15 mouse cellular contexts compared by ENCODE assay signal in genomic region chr7:114886933-114887332, GRCm38 (mm10).
DNase-seq lines count a peak whose midpoint lies in the region; ATAC-seq lines count a peak whose summit lies in the region.
"Had no signal": no experiment of that assay in that cellular context is flagged by ENCODE, and none has a peak within 500 bp of the region (broad histone marks: within the 10 kb centered on the region; RNA-seq: fewer than 3 reads in every experiment).

No protein-coding gene starts in this region.

- DNase-seq in forebrain, embryonic 11.5 days (ENCODE audit: low spot score), result no peak
- DNase-seq in kidney, adult 9 months, result peak; percentile 24
- peak; percentile 17 for DNase-seq in right cerebral cortex, adult 18-20 months
- no peak for DNase-seq in right cerebral cortex, postnatal 14 days
- DNase-seq in kidney, postnatal 36 days, result peak; percentile 31 to 39
- DNase-seq in heart, adult 11 months, result no peak
- DNase-seq: adrenal gland, postnatal 10 days; B cell, adult 2 months; heart, postnatal 14 days; layer of hippocampus, postnatal 36 days; liver, postnatal 0 days; lung, postnatal 36 days had no signal

- H3K9ac ChIP-seq in forebrain, embryonic 13.5 days, result no peak overlapping the region
- H3K9ac ChIP-seq in forebrain, embryonic 11.5 days (ENCODE audit: low read length), result no peak overlapping the region
- no peak overlapping the region for H3K9ac ChIP-seq in kidney, embryonic 15.5 days
- H3K9ac ChIP-seq: liver, postnatal 0 days had no signal

- H3K9me3 ChIP-seq in forebrain, embryonic 13.5 days (replicated peaks), result no peaks in the 10 kb centered on the region
- H3K9me3 ChIP-seq in forebrain, embryonic 11.5 days (ENCODE audit: control insufficient read depth, low read length), result no peaks in the 10 kb centered on the region
- H3K9me3 ChIP-seq in kidney, embryonic 15.5 days (replicated peaks), result no peaks in the 10 kb centered on the region

- WGBS in forebrain, embryonic 13.5 days, result 41% methylated on average over 4 of the region's 4 CpGs
- WGBS in forebrain, embryonic 11.5 days, result 84% methylated on average over 4 of the region's 4 CpGs
- WGBS in kidney, embryonic 15.5 days, result 75% methylated on average over 4 of the region's 4 CpGs

- no peaks in the 10 kb centered on the region for H3K36me3 ChIP-seq in forebrain, embryonic 13.5 days (ENCODE audit: poor library complexity, severe bottlenecking)
- H3K36me3 ChIP-seq in forebrain, embryonic 11.5 days (ENCODE audit: control insufficient read depth, insufficient read depth, low read length), result no peaks in the 10 kb centered on the region
- no peaks in the 10 kb centered on the region for H3K36me3 ChIP-seq in kidney, embryonic 15.5 days

- H3K4me1 ChIP-seq in forebrain, embryonic 13.5 days, result peaks cover 7% of the 10 kb centered on the region; the same call in 1 of the 2 replicates
- no peaks in the 10 kb centered on the region for H3K4me1 ChIP-seq in forebrain, embryonic 11.5 days (replicated peaks; ENCODE audit: control insufficient read depth, insufficient read depth, low read length)
- H3K4me1 ChIP-seq in kidney, embryonic 15.5 days, result no peaks in the 10 kb centered on the region

- H3K4me3 ChIP-seq in forebrain, embryonic 13.5 days, result no peak overlapping the region
- no peak overlapping the region for H3K4me3 ChIP-seq in forebrain, embryonic 11.5 days (ENCODE audit: low read depth, low read length)
- no peak overlapping the region for H3K4me3 ChIP-seq in kidney, embryonic 15.5 days (replicated peaks)

- H3K4me2 ChIP-seq in forebrain, embryonic 13.5 days, result no peak overlapping the region
- H3K4me2 ChIP-seq in forebrain, embryonic 11.5 days (ENCODE audit: low read depth, low read length, severe bottlenecking), result no peak overlapping the region
- H3K4me2 ChIP-seq in kidney, embryonic 15.5 days, result no peak overlapping the region

- peak; percentile 55; the same call in 1 of the 2 replicates for ATAC-seq in forebrain, embryonic 13.5 days
- ATAC-seq in forebrain, embryonic 11.5 days (replicated peaks; ENCODE audit: low FRiP score), result no peak
- ATAC-seq in kidney, embryonic 15.5 days (replicated peaks; ENCODE audit: low FRiP score), result no peak
- ATAC-seq: intestine, embryonic 16.5 days; liver, postnatal 0 days had no signal

- peaks cover 16% of the 10 kb centered on the region; the same call in 1 of the 2 replicates for H3K27me3 ChIP-seq in forebrain, embryonic 13.5 days
- H3K27me3 ChIP-seq in forebrain, embryonic 11.5 days (ENCODE audit: control insufficient read depth, insufficient read depth, low read length), result no peaks in the 10 kb centered on the region
- no peaks in the 10 kb centered on the region for H3K27me3 ChIP-seq in kidney, embryonic 15.5 days

- H3K27ac ChIP-seq in forebrain, embryonic 13.5 days, result no peak overlapping the region
- H3K27ac ChIP-seq in forebrain, embryonic 11.5 days (ENCODE audit: low read depth, low read length), result no peak overlapping the region
- no peak overlapping the region for H3K27ac ChIP-seq in kidney, embryonic 15.5 days

Comparison
In these comparisons a context has a peak if more than half of its experiments do, and no peak if none do; other contexts are left out.
1. DNase-seq: peak in kidney, adult 9 months (single experiment), right cerebral cortex, adult 18-20 months (single experiment) and kidney, postnatal 36 days (2 of 2); none in forebrain, embryonic 11.5 days (single experiment), right cerebral cortex, postnatal 14 days (single experiment) and heart, adult 11 months (single experiment).